Mouse (Mus musculus) forebrain, embryonic 10.5 days (tissue): ENCODE measurements around the gene Olfr262. TPM values are rescaled to one million over a fixed set of nuclear protein-coding genes. Genes with fewer than 3 reads are reported as not detected.
"Not testable (repeated sequence)": the region's sequence is repeated elsewhere in the genome, so short reads cannot be mapped to it uniquely, and the experiment has no call there.

Experiments
- DNase-seq: peaks from one replicate; pipeline ENCODE4 v3.0.0-alpha.2; 2017; ENCODE audit warnings: low spot score; ENCODE audit errors: extremely low spot score
- H3K27ac ChIP-seq: fragments of 300-500 bp; sonication (generic); 2 replicates; pipeline ENCODE4 v1.5.1; 2016; ENCODE audit warnings: mild to moderate bottlenecking
- H3K27me3 ChIP-seq: fragments of 300-500 bp; sonication (generic); 2 replicates; pipeline ENCODE4 v1.6.1; 2016; ENCODE audit warnings: mild to moderate bottlenecking; ENCODE audit not compliant: poor library complexity, severe bottlenecking
- H3K36me3 ChIP-seq: fragments of 300-500 bp; sonication (generic); replicated peaks from 2 replicates; pipeline ENCODE4 v1.6.1; 2016; ENCODE audit warnings: mild to moderate bottlenecking, moderate library complexity
- H3K4me1 ChIP-seq: fragments of 300-500 bp; sonication (generic); 2 replicates; pipeline ENCODE4 v1.6.1; 2016
- H3K4me3 ChIP-seq: fragments of 300-500 bp; sonication (generic); 2 replicates; pipeline ENCODE4 v1.5.1; 2016; ENCODE audit warnings: mild to moderate bottlenecking, moderate library complexity
- H3K9me3 ChIP-seq: fragments of 300-500 bp; sonication (generic); 2 replicates; pipeline ENCODE4 v1.6.1; 2016; ENCODE audit warnings: mild to moderate bottlenecking, moderate library complexity
- WGBS: fragments of 180-500 bp; shearing (Covaris S2); methylation state at CpG from one replicate; pipeline ENCODE4 v1.1.7; 2016; 5-methylcytosine and 5-hydroxymethylcytosine counted together
- polyA plus RNA-seq: library from polyadenylated mRNA; unstranded; fragments of >200 nt; fragmentation: Nextera tagmentation; extraction: Ambion mirVana; gene quantifications from 2 replicates; pipeline ENCODE4 v1.2.1, GENCODE M21; 2016

Gene Olfr262
- polyA plus RNA-seq, result not detected in 2 replicates

DNA sequence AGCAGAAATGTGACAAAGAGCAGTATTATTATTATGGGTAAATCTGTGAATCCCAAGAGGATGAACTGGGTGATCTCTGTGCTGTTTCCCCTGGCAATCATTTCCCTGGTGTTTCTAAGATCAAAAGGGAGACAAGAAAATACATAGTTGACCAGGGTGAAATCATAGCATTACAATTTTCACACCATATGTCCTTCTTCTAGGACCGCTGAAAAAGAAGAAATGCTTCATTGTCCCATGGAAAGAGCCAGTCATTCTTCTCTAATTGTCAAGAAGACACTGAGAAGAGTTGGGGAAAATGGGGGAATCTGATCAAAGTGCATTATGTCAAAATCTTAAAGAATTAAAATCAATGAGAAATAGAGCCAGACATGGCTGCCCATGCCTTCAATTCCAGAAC is at the start of gene Olfr262:
TSS of gene Olfr262 (minus strand) at position 101 of the 400 bp plus-strand sequence.
- Histone ChIP-seq H3K27me3 (no peaks in the 10 kb centered on the region), H3K9me3 (no peaks in the 10 kb centered on the region), H3K36me3 (no peaks in the 10 kb centered on the region), H3K27ac (no peak within 1 kb of the TSS), H3K4me3 (no peak within 1 kb of the TSS), H3K4me1 (no peaks in the 10 kb centered on the region)
- 86% methylated on average over 1 of the region's 1 CpGs for WGBS
- no peak for DNase-seq

DNA sequence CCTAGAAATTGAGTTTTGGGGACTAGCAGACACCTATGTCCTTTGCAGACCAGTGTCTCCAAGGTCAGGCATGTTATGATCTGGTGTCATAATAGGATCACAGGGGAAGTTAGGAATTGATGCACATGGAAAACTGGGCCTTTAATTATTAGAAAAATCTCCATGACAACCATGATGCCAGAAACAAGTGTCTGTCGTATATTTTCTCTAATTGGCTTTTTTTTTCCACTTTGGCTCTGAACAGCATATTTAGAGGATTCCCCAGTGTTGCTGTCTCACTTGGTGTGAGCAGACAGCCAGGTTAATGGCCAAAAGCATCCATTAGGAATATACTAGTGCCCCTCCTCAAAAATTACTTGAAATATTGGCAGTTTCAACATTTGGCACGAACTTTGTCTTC is 38.1 kb upstream of the Olfr262 start, which contains the start of gene Olfr1434:
TSS of gene Olfr1434 (plus strand) at position 301 of the 400 bp plus-strand sequence.
- Histone ChIP-seq H3K27ac (no peak within 1 kb of the TSS), H3K4me1 (no peaks in the 10 kb centered on the region), H3K27me3 (no peaks in the 10 kb centered on the region), H3K36me3 (no peaks in the 10 kb centered on the region), H3K9me3 (no peaks in the 10 kb centered on the region), H3K4me3 (no peak within 1 kb of the TSS)
- 90% methylated on average over 2 of the region's 2 CpGs for WGBS
- no peak for DNase-seq

DNA sequence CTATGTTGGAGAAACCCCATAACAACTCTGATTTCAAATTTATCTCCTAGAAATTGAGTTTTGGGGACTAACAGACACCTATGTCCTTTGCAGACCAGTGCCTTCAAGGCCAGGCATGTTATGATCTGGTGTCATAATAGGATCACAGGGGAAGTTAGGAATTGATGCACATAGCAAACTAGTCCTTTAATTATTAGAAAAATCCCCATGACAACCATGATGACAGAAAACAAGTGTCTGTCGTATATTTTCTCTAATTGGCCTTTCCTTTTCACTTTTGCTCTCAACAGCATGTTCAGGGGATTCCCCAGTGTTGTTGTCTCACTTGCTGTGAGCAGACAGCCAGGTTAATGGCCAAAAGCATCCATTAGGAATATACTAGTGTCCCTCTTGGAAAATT is 19.3 kb upstream of the Olfr262 start, which contains the start of gene Olfr235:
TSS of gene Olfr235 (plus strand) at position 301 of the 400 bp plus-strand sequence.
- Histone ChIP-seq H3K36me3 (no peaks in the 10 kb centered on the region), H3K27me3 (no peaks in the 10 kb centered on the region), H3K27ac (no peak within 1 kb of the TSS), H3K4me1 (no peaks in the 10 kb centered on the region), H3K4me3 (no peak within 1 kb of the TSS), H3K9me3 (no peaks in the 10 kb centered on the region)
- DNase-seq, result no peak
- 81% methylated on average over 1 of the region's 1 CpGs for WGBS

DNA sequence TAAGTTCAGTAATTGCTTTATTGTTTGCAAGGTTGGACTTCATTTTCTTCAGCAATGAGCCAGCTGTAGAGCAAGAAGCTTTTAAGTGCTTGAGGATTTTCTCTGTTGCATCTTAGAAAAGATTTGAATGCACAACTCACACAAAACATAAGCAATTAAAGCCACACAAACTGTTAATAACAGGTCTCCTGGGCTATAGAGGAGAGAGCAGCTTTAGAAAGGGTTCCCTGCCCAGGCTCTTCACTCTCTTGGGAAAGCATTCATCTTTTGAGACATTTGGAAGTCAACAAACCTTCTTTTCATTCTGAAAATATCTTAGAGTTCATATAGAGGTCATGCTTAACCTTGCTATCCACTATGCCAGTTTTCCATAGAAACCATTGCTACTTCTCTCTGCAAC is 9.0 kb downstream of the Olfr262 start, which contains the start of gene Olfr1432:
TSS of gene Olfr1432 (minus strand) at position 101 of the 400 bp plus-strand sequence.
- not testable (repeated sequence) for H3K4me1 ChIP-seq, H3K4me3 ChIP-seq, H3K27ac ChIP-seq, H3K9me3 ChIP-seq, H3K27me3 ChIP-seq, H3K36me3 ChIP-seq, DNase-seq

DNA sequence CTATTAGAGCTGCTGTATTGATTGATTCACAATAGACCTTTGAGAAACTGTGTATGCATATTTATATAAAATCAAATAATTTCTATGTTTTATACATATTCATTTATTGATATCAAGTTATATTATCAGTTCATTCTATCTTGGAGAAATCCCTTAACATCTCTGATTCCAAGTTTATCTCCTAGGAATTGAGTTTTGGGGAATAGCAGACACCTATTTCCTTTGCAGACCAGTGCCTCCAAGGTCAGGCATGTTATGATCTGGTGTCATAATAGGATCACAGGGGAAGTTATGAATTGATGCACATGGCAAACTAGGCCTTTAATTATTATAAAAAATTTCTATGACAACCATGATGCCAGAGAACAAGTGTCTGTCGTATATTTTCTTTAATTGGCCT is 41.1 kb downstream of the Olfr262 start, which contains the start of gene Olfr1431:
TSS of gene Olfr1431 (plus strand) at position 301 of the 400 bp plus-strand sequence.
- WGBS, result 79% methylated on average over 1 of the region's 1 CpGs
- no peaks in the 10 kb centered on the region for H3K36me3 ChIP-seq
- DNase-seq, result no peak

DNA sequence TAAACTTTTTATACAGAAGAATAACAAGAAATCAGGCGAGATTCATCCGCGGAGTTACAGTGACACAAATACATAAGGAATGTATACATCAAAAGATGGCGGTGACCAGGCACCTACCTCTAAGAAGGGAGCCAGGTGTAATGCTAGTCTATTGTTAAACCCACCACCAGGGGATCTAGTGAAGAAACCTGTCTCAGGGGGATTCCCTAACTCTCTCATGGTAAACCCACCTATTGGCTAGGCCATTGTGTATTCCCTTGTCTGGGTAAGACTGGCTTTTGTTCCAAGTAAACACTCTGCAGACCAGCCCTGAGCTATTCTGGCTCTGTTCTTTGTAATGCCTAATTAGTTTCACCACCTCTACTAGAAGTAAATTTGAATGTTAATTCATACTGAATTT is 42.4 kb downstream of the Olfr262 start:
- H3K4me1 ChIP-seq, H3K36me3 ChIP-seq, H3K9me3 ChIP-seq, DNase-seq, H3K4me3 ChIP-seq, H3K27me3 ChIP-seq, H3K27ac ChIP-seq: not testable (repeated sequence)
- 80% methylated on average over 4 of the region's 4 CpGs for WGBS

More for the DNA sequence above, 41.1 kb downstream of the Olfr262 start, which contains the start of gene Olfr1431:
- Histone ChIP-seq H3K4me3 (no peak within 1 kb of the TSS), H3K9me3 (peaks cover 7% of the 10 kb centered on the region; the same call in 1 of the 2 replicates), H3K4me1 (no peaks in the 10 kb centered on the region), H3K27me3 (no peaks in the 10 kb centered on the region), H3K27ac (no peak within 1 kb of the TSS)

Other genes starting within 250 kb of the Olfr262 start
- 0.04 TPM in 2 replicates for gene Olfr1423, start 200.3 kb downstream of the Olfr262 start, polyA plus RNA-seq
- not detected in 2 replicates for gene Olfr1424, start 179.0 kb downstream of the Olfr262 start, polyA plus RNA-seq
- gene Olfr1425, start 163.9 kb downstream of the Olfr262 start, polyA plus RNA-seq, result not detected in 2 replicates
- not detected in 2 replicates for gene Olfr1426, start 149.6 kb downstream of the Olfr262 start, polyA plus RNA-seq
- gene Olfr1427, start 138.3 kb downstream of the Olfr262 start, polyA plus RNA-seq, result not detected in 2 replicates
- gene Olfr1428, start 125.8 kb downstream of the Olfr262 start, polyA plus RNA-seq, result not detected in 2 replicates
- not detected in 2 replicates for gene Olfr76, start 118.5 kb downstream of the Olfr262 start, polyA plus RNA-seq
- not detected in 2 replicates for gene Olfr1555-ps1, start 71.5 kb downstream of the Olfr262 start, polyA plus RNA-seq
- not detected in 2 replicates for gene Olfr1431, start 41.0 kb downstream of the Olfr262 start, polyA plus RNA-seq
- not detected in 2 replicates for gene Olfr1432, start 9.1 kb downstream of the Olfr262 start, polyA plus RNA-seq
- not detected in 2 replicates for gene Olfr235, start 19.4 kb upstream of the Olfr262 start, polyA plus RNA-seq
- gene Olfr1434, start 38.2 kb upstream of the Olfr262 start, polyA plus RNA-seq, result not detected in 2 replicates
- not detected in 2 replicates for gene Olfr1436, start 57.5 kb upstream of the Olfr262 start, polyA plus RNA-seq
- not detected in 2 replicates for gene Olfr1437, start 83.4 kb upstream of the Olfr262 start, polyA plus RNA-seq
- not detected in 2 replicates for gene Olfr1438-ps1, start 94.3 kb upstream of the Olfr262 start, polyA plus RNA-seq
- not detected in 2 replicates for gene Olfr1440, start 145.6 kb upstream of the Olfr262 start, polyA plus RNA-seq
- gene Olfr1441, start 175.8 kb upstream of the Olfr262 start, polyA plus RNA-seq, result not detected in 2 replicates
- gene Pfpl, start 186.2 kb upstream of the Olfr262 start, polyA plus RNA-seq, result not detected in 2 replicates
- gene Mpeg1, start 219.1 kb upstream of the Olfr262 start, polyA plus RNA-seq, result 0.11 and 0.17 TPM in 2 replicates